Mouse (Mus musculus) erythroblast, adult 5-6 weeks (primary cell): Measurements from ENCODE around the gene Alkbh6. TPM values are rescaled to one million over a fixed set of nuclear protein-coding genes. Genes with fewer than 3 reads are reported as not detected.

Experiments
- ATAC-seq: replicated peaks from 2 replicates; pipeline ENCODE4 v1.8.0; 2016; ENCODE audit warnings: moderate number of reproducible peaks, mild to moderate bottlenecking, moderate TSS enrichment, inconsistent platforms; ENCODE audit not compliant: poor library complexity, low FRiP score, severe bottlenecking
- total RNA-seq, 2 experiments: library from RNA; stranded (forward) in 1 of 2; stranded (reverse) in 1 of 2; fragments of 150-400 nt in 1 of 2; fragments of 200-764, 138-1000 nt in 1 of 2; gene quantifications; 2 replicates each; pipeline versions ENCODE4 v1.2.3 to v1.2.4; 2015 to 2017; ENCODE audit warnings: low replicate concordance in 2 of 2

Gene Alkbh6
- 0.96 and 3.3 TPM in 2 replicates for total RNA-seq (2015; ENCODE audit: low replicate concordance)
- 2.0 and 5.4 TPM in 2 replicates for total RNA-seq (2017; ENCODE audit: low replicate concordance)

DNA sequence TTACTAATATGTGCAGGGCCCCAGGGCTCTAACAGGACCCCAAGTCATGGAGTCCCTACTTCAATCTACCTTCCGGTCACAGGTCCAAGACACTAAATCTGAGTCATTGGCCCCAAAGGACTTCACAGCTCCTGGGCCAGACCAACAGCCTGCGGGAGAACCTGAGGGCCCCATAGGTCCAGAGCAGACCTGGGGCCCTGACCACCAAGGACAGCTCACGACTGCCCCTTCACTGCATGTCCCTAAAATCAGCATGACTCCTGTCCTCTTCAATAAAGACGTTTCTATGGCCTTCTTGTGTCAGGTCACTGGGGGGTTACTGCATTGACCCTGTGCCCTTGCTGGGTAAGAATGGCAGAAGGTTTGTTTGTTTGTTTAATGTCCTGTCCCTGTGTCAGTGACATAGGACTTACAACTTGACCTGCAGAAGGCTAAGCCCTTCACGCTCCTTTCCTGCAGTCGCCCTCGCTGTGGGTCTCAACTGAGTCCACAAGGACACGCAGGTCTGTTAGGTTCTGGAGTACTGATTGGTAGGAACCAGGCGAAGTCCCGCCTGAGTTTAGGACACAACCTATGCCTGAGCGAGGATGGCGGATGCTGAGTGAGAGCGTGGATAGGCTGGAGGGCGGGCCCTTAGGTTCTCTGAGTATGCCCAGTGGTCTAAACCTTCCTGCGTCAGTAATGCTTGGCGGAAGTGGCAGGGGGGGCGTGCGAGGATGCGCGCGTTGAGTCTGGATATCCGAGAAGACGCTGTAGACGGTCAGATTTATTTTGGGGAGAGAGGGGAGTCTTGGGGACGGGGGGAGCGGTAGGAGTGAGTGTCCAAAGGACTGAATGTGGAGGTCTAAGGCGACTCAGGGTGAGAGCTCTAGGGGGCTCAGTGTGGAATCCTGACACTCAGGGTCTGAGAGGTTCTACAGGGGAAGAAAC lies at the start of gene Alkbh6:
TSS of gene Alkbh6 (plus strand) at position 642 of the 930 bp plus-strand sequence.
- peak; percentile 90 for ATAC-seq

DNA sequence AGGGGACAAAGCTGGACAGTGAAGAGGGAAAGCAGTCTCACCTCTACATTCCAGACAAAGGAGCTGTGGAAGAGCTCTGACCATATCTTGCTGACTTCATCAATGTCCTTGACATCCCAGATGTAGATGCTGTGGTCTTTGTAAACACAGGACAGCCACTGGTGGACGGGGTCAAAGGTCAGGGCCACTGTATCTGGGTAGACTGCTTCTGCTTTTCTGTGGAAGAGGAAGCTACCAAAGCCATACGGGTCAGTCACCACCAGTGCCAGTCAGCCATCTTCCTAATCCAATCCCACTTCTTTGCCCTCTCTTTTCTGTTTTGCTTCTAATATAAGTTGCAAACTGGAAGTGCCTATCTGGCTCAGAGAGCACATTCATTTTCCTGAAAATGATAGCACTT lies 43.5 kb upstream of the Alkbh6 start:
- ATAC-seq: no peak

- no peak for ATAC-seq
Measured at GRCm38 (mm10) chr7:30265531-30265930, 43.0 kb upstream of the Alkbh6 start.

DNA sequence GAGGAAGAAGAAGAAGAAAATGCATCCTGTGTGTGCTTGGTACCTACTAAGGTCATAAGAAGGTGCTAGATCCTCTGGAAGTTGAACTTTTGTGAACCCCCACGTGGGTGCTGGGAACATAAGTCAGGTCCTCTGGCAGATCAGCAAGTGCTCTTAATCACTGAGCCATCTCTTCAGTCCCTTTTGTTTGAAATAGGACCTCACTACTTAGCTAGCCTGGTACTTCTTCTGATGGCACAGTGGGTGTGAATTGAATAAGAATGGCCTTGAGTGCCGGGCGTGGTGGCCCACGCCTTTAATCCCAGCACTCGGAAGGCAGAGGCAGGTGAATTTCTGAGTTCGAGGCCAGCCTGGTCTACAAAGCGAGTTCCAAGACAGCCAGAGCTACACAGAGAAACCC lies 42.6 kb upstream of the Alkbh6 start:
- no peak for ATAC-seq

DNA sequence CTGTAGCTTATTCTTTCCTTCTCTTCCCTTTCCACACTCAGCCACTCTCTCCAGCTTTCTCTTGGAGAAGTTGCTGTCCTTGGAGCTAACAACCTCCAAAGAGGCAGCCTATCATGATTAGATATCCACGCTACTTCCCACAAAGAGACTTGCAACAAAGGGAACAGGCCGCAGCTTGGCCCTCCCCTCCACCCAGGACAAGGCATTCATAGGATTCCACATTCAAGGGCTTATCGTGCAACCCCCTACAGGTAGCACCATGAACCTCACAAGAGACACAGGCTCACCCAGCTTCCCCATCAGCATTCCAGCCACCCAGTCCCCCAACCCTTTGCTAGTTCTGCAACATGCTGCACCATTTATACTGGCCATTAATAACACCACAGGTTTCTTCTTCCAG lies 41.7 kb upstream of the Alkbh6 start:
- no peak for ATAC-seq

DNA sequence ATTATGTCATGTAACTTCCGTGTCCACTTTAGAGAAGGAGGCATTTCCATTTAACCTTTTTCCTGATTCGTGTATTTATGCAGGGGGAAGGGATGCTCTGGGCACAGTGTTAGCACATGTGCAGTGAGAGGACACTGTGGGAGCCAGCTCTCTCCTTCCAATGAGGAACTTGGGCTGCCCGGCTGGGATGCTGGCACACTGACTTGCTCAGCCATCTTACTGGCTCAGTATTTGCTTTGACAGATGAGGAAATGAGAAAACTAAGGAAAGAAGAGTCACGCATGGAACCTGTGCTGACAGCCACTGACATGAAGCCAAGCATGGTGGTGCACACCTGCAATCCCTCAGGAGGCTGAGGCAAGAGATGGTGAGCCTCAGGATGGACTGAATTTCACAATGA lies 38.9 kb upstream of the Alkbh6 start:
- ATAC-seq: no peak

GRCm38 (mm10) chr7:30274383-30274782 lies 34.1 kb upstream of the Alkbh6 start:
- ATAC-seq: no peak

- no peak for ATAC-seq
Measured at GRCm38 (mm10) chr7:30278911-30279310, 29.6 kb upstream of the Alkbh6 start.

DNA sequence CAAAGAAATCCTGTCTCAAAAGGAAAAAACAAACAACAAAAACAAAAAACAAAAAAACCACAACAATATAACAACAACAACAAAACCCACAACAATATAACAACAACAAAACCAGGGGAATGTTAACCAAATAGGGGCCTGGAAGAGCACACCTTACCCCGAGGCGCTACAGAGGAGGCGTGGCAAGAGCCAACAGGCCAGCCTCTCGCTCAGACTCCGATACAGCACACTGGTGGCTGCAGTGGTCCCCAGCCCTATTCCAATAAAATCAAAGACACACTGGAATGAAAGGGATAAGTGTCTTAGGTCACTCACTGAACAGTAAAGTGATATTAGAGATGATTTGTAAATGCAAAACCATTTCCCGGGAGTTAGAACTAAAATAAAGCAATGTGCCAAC lies 29.0 kb upstream of the Alkbh6 start:
- peak; percentile 62 for ATAC-seq

DNA sequence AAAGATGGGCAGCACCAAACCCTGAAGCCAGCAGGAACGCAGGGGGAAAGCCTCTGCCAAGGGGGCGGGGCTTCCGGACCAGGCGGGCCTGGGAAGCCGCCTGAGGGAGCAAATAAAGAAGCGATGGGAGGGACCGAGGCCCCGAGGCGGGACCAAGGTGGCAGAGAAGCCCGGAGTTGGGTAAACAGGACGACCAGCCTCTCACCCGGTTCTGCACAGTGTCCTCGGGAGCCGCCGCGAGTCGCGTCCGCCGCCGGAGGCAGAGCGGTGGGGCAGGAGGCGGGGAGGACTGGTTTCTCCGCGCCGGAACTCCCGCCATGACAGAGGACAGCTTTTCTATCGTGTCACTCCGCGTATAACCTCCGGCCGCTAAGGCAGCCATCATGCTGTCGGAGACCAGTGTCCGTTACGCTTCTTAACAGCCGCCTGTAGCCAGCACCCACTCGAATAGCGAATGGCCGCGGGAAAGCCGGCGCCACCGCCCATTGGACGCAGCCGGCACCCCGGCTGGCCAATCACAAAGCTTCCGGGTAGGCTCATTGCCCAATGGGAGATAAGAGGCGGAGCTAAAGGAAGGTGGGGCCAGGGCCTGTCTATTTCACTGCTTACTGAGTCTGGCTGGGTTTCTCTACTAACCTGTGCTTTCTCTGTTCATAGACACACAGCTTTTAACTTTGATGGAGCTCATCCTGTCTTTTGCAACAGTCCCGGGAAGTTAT lies 28.4 kb upstream of the Alkbh6 start, which contains the start of the genes Thap8 and Wdr62:
TSS of gene Thap8 (plus strand) at position 144 of the 719 bp plus-strand sequence.
TSS of gene Wdr62 (minus strand) at position 469 of the 719 bp plus-strand sequence.
- ATAC-seq: peak; percentile 94

GRCm38 (mm10) chr7:30280670-30281138 lies 27.8 kb upstream of the Alkbh6 start:
- peak; percentile 70 for ATAC-seq

DNA sequence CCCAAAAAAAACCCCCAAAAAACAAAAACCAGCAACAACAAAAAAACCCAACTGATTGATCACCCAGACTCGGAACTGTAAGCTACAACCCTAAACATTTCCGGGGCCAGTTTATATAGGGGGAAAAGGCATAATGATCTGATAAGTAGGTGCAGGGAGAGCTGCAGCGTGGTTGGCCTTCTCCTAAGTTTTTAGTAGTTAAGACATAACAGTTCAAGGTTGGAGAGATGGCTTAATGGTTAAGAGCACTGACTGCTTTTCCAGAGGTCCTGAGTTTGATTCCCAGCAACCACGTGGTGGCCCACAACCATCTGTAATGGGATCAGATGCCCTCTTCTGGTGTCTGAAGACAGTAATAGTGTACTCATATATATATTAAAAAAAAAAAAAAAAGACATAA lies 27.0 kb upstream of the Alkbh6 start:
- no peak for ATAC-seq

DNA sequence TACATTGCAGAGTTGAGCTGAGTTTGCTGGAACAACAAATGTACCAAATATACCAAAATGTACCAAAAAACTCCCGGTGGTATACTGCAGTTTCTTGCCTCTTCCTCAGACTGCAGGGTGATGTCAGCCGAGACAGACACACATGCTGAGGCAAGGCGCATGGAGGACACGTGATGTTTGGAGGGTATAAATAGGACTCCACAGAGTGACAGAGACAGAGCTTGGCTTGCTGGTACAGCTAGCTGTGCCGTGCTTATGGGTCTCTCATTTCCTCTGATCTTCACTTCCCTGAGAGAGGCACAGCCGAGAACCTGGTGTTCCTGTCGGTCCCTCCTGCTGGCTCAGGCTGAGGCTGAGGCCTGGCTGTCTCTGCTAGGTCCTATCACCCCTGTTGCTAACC lies 25.8 kb upstream of the Alkbh6 start:
- ATAC-seq: no peak

- no peak for ATAC-seq
Measured at GRCm38 (mm10) chr7:30286701-30287410, 21.7 kb upstream of the Alkbh6 start.

GRCm38 (mm10) chr7:30288046-30288445 lies 20.5 kb upstream of the Alkbh6 start:
- ATAC-seq: no peak

DNA sequence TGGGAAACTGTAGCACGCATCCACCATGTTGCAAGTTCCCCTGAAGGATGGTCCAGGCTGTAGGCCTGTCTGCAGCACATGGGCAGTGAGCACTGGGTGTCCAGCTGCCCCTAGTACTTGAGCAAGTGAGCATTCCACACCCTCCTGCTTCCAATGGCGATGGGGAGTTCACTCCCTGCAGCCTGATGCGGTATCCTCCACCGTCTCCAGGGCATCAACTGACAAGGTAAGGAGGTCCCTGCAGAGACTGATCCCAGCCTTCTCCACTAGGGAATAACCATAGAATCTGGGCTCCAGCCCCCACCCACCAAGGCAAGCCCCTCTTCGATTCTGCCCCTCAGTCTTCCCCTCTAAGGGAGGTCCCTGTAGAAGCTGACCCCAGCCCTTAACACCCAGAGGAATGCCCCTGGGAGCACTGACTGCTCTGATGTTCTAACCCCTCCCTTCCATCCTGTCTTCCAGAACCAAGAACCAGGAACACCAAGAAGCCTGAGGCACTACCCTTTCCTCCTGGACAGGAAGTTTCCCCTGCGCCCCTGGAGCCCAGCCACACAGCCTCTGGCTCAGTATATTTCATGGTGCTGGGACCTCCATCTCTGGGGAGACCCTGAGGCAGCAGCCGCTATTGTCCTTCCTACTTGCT lies 19.3 kb upstream of the Alkbh6 start:
- no peak for ATAC-seq

- no peak for ATAC-seq
Measured at GRCm38 (mm10) chr7:30289714-30290399, 18.7 kb upstream of the Alkbh6 start.

GRCm38 (mm10) chr7:30291215-30292131 lies 17.0 kb upstream of the Alkbh6 start, which contains the start of gene Clip3:
Gene Clip3 (plus strand): TSS chr7:30291728.
- ATAC-seq: no peak
